Mouse (Mus musculus) gastrocnemius, postnatal 10 days (tissue): Measurements from ENCODE around the gene Grm4. TPM values are rescaled to one million over a fixed set of nuclear protein-coding genes. Genes with fewer than 3 reads are reported as not detected.

Experiments used
- DNase-seq: peaks from one replicate; pipeline ENCODE4 v3.0.0; 2021; ENCODE audit warnings: mixed read lengths
- long read RNA-seq, 2 experiments: library from polyadenylated mRNA; stranded (forward); transcript quantifications; one replicate each; pipeline ENCODE4 v2.0.0; 2021
- total RNA-seq, 2 experiments: library from RNA; stranded (reverse); gene quantifications; 2 replicates each; pipeline ENCODE4 v1.2.3; 2021

The Grm4 gene
- total RNA-seq = under 1 TPM; 0.16 to 0.32 TPM
- long read RNA-seq, experiment 1 = 0 reads
- long read RNA-seq, experiment 2 = 0 reads

DNA sequence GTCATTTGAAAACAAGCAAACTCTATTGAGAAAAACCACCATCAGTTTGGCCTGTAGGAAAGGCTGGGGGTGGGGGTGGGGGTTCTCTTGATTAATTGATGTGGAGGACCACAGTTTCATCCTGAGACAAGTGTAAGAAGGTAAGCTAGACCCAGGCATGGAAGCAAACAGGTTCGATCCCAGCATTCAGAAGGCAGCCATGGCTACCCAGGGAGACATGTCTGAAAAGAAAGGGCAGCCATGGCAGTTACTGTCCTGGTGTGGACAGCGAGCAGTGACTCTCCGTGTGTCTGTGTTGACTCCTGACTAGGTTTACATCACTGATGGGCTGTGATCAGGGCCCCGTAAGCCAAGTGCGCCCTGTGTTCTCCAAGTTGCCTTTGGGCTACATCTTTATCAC, at the start of gene Grm4:
Gene Grm4 (minus strand): TSS at position 101 of the 400 bp plus-strand sequence.
- DNase-seq = no peak

DNA sequence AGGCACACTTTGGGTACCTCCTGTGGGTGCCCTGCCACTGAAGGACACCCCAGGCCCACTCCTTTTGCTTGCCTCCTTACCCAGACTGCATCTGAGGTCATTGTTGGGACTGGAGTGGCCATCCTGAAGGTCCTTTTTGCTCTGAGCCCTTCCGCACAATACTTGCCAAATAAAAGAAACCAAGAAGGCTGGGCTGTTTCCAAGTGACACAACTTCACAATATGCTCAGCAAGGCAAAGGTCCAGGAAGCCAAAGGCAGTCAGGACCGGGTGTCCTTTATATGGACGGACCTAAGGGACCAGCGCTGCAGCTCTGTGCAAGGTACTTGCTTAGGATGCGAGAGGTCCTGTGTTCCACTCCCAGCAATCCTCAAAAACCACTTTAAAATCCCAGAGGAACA, 47.0 kb upstream of the Grm4 start:
- DNase-seq = no peak

- DNase-seq = no peak
Measured at GRCm38 (mm10) chr17:27565942-27566267, 44.7 kb upstream of the Grm4 start.

- peak; percentile 98 for DNase-seq
Measured at GRCm38 (mm10) chr17:27565163-27565941, 44.1 kb upstream of the Grm4 start, which contains the start of gene AI413582. Gene AI413582, minus strand, starts transcription at chr17:27565756.

DNA sequence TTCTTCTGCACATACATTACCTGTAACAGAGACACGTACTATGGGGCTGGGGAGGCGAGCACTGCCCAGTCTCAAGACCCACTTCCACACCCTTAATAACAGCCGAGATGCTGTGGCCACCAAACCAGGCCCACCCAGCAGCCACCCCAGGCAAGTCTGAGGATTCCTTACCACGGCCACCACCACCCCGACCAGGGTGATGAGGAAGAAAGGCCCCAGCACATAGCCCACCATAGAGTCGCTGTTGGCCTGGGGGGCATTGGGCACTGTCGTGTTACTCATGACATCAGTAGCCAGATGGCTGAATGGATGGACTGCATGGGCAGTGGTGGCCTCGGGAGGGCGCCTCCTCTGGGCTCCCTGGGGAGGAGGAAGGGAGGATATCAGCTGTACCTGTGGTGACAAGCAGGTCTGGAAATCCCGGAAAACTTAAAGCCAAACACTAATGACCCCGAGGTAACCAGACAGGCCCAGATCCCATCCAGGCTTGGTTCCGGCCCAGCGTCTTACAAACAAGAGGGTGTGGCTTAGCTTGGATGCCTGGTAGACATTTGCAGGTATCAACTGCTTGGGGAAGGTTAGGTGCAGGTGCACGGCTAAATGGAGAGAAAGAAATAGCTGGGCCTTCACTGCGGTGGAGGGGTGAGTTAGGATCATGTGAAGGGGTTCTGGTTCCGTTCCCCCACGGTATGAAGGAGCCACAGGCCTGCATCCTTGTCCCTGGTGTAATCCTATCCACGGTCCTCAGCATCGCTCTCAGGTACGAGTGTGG, 43.4 kb upstream of the Grm4 start:
- DNase-seq = no peak

DNA sequence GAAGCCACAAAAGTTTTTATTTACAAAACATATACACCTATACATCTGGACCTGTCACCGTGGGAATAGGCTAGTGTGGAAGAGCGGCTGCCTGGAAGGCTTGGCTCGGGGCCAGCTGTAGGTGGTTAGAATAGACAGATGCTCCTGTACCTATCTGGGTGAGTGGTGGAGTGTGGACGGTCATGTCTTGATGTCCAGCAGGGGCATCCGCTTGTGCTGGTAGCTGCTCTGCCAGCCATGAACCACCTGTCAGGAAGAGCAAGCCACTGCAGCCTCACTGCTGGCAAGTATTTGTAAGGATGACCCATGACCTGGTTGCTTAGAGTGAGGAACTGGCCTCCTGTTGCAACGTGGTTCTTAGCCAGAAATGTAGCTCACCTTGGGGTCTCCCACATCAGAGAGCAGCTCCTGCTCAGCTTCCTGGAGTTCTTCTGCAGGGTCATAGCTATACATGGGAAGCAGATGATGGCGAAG, 42.6 kb upstream of the Grm4 start:
- no peak for DNase-seq

DNA sequence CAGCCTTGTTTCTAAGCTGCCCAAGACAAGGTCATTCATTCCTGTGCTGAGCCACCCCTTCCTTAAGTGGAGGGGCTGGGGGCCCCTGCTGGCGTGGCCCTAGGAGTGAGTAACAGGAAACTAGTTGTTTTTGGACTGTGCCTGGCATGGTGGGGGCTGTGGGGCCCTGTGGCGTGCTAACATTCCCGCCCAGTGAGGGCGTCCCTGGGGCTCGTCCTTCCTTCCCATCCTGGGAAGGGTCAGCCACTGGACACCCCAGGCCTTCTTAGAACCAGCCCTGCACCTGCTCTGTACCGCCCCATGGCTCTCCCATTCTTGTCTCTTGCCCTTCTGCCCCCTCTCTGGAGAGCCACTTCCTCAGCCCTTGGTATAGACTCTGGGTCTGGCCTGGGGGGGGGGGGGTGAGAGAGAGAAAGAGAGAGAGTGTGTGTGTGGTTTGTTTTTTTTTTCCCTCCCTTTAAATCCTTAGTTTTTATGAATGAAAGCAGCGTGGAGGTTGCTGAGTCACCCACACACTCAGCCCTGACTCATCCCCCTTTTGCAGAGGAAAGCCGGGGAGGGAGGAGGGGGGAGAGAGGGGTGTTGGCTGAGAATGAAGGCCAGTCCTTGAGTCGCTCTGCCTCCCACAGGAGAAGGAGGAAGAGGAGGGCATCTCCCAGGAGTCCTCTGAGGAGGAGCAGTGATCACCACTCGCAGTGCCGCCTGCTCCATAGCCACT, 40.8 kb upstream of the Grm4 start:
- DNase-seq = no peak

- DNase-seq = no peak
Measured at GRCm38 (mm10) chr17:27560926-27561480, 39.8 kb upstream of the Grm4 start.

DNA sequence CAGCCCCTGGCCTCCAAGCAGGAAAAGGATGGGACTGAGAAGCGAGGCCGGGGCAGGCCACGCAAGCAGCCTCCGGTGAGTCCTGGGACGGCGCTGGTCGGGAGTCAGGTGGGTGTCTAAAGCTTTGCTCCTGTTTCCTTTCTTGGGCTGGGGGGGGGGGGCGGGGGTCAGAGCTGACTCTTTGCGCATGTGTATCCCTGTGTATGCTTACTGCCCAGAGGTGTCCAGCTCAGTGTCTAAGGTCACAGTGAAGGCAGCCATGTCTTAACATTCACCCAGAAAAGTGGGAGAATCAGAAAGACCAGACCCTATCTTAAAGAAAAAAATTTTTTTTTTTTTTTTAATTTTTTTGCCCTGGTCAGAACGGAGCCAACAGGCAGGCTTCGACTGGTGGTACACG, 38.4 kb upstream of the Grm4 start:
- DNase-seq = no peak

- no peak for DNase-seq
Measured at GRCm38 (mm10) chr17:27558845-27559244, 37.6 kb upstream of the Grm4 start.

DNA sequence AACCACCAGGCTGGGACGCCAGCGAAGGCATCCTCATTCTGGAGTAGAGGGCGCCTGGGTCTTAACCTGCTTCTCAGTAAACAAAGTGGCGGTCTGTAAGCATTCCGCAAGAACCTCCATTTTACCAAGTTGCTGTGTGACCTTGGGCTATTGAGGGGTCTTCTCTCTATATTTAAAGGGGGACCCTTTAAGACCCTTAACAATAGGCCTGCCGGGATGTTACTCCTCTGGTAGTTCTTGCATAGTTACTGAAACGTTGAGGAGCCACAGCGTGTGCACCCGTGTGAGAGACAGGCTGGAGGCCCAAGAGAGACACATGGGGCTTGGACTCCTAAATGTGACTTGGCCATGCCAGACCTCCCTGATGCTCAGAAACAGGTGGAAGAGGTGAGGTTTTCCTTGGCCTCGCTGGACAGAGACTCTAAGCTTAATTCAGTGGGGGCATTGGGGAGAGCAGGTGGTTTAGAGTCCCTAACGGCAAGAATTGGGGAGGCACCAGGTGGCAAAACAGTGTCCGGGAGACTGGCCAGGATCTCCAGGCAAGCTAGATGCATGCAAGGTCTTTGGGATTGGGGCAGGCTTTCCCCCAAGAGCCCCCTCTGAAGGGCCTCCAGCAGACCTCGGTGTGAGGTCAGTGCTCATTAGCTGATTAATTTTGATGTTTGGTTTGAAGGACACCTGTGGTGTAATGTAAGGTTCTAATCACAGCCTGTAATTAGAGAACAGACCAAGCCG, 36.9 kb upstream of the Grm4 start:
- no peak for DNase-seq

DNA sequence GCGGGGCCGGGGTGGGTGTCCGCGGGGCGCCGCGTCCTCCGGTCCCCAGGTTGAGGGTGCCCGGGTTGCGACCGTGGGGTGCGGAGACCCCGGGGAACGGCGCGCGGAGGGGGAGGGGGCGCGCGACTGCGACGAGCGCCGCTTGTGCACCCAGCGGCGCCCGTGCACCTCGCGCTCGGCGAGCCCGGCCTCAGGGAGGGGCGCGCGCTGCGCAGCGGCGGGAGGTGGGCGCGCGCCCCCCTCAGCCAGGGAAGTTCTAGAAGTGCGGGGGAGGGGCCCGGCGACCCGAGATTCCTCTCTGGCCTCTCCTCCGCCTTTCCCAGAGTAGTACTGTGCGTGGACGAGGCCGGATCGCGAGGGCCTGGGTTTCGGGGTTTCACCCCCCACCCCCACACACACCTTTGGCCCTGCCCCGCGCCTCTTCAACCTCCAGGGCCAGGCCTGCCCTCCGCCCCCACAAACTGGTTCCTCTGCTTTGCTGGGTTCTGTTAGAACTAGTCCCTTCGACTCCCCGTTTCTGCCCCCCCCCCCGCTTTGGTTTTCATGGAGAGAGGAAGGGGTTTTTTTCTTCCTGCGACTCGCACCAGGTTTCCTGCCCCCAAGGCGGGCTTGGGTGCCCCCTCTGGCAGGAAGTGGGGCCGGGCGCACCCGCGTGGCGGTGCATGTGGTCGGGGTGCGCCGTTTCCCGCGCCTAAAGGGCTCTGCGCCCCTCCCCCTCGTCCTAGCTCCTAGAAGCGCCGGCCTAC, 36.2 kb upstream of the Grm4 start:
- peak; percentile 48 for DNase-seq

DNA sequence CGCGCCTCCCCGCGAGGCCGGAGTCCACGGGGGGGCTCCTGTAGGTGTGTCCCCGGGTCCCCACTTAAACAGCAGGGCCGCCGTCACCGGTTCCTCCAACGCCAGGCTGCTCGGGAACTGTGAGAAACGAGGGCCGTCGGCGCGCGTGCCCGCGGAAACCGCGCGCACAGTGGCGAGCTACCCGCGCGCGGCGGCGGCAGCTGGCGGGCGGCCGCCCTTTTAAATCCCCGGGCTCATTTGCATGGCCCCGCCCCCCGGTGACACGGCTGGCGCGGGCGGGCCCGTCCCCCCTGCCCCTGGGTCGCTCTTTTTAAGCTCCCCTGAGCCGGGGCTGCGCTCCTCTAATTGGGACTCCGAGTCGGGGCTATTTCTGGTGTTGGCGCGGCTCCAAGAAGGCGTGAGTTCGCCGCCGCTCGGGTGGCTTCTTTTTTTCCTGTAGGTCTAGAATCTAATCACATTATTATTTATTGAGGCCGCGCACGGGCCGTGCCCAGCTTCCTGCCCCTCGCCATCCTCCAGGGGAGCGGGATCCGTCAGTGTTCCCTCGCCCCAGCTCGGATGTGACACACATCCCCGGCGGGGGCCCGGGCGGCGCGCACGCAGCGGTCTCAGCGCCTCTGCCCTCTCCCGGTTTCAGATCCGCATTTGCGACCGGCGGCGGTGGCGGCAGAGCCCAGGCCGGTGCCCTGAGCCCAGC, 35.3 kb upstream of the Grm4 start, which contains the start of gene Hmga1:
Gene Hmga1 (plus strand): TSS at position 183 of the 697 bp plus-strand sequence.
- peak; percentile 84 for DNase-seq

GRCm38 (mm10) chr17:27555512-27556172, 34.4 kb upstream of the Grm4 start:
- peak; percentile 45 for DNase-seq

GRCm38 (mm10) chr17:27555075-27555511, 33.9 kb upstream of the Grm4 start:
- DNase-seq = no peak

DNA sequence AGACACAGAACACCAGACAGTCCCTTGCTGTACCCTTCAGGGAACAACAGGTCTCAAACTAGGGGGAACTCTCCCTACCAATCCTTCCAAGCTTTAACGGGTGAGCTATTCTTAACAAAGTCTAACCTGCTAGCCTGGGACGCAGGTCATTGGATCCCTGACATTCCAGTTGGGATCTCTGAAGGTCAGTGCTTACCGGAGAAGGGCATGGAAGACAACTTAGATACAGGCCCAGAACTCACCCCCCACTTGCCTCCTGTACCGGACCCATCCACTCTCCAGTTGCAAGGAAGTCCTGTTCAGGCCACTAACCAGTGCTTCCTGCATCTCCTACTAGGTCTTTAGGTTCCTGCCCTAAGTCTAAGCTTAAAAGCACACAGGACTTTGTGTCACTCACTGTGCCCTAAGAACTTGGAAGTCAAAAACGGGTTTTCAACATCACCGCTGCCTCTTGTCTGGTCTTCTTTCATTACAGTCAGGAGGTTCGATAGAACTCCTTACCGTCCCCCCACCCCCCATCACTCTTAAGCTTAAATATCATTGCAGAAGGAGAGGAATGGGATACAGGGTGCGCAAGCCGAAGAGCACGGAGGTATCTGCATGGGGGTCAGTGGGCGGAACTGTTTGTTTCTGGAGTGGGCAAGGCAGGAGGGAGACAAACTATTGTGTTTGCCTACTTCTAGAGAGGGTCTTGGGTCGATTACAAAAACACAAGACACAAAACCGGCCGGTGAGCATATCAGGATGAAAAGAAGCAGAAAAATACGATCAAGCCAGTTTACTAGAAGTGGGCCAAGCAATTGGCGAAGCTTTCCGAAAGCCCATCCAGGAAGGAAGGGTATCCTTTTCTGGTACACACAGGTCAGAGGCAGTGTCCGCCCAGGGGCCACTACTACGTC, 33.1 kb upstream of the Grm4 start:
- DNase-seq = no peak

GRCm38 (mm10) chr17:27552215-27553201, 31.3 kb upstream of the Grm4 start:
- no peak for DNase-seq
